Mouse (Mus musculus) hindbrain, embryonic 11.5 days (tissue): ENCODE data around the gene Gm21962. TPM values are rescaled to one million over a fixed set of nuclear protein-coding genes. Genes with fewer than 3 reads are reported as not detected.

Experiments used
- ATAC-seq: fragments of 200-750 bp; cut with Nextera tagmentation; 2 replicates; pipeline ENCODE4 v1.8.0; 2017; ENCODE audit warnings: mild to moderate bottlenecking, moderate TSS enrichment, moderate library complexity; ENCODE audit not compliant: low FRiP score
- DNase-seq: peaks from one replicate; pipeline ENCODE4 v3.0.0-alpha.2; 2015; ENCODE audit warnings: low spot score
- H3K27ac ChIP-seq: fragments of 300-500 bp; sonication (generic); 2 replicates; pipeline ENCODE4 v1.5.1; 2014; ENCODE audit warnings: mild to moderate bottlenecking, low read depth, low read length
- H3K27me3 ChIP-seq: fragments of 300-500 bp; sonication (generic); 2 replicates; pipeline ENCODE4 v1.6.1; 2014; ENCODE audit warnings: mild to moderate bottlenecking, low read length, moderate library complexity, mixed read lengths; ENCODE audit not compliant: control insufficient read depth, insufficient read depth
- H3K36me3 ChIP-seq: fragments of 300-500 bp; sonication (generic); 2 replicates; pipeline ENCODE4 v1.6.1; 2014; ENCODE audit warnings: mild to moderate bottlenecking, low read length, moderate library complexity, mixed read lengths; ENCODE audit not compliant: control insufficient read depth, insufficient read depth
- H3K4me1 ChIP-seq: fragments of 300-500 bp; sonication (generic); replicated peaks from 2 replicates; pipeline ENCODE4 v1.6.1; 2014; ENCODE audit warnings: low read length, mixed read lengths; ENCODE audit not compliant: control insufficient read depth, insufficient read depth
- H3K4me2 ChIP-seq: fragments of 300-500 bp; sonication (generic); replicated peaks from 2 replicates; pipeline ENCODE4 v1.6.1; 2014; ENCODE audit warnings: mild to moderate bottlenecking, low read depth, low read length
- H3K4me3 ChIP-seq: fragments of 300-500 bp; sonication (generic); 2 replicates; pipeline ENCODE4 v1.5.1; 2014; ENCODE audit warnings: low read depth, low read length
- H3K9ac ChIP-seq: fragments of 300-500 bp; sonication (generic); 2 replicates; pipeline ENCODE4 v1.6.1; 2014; ENCODE audit warnings: low read depth, low read length
- H3K9me3 ChIP-seq: fragments of 300-500 bp; sonication (generic); 2 replicates; pipeline ENCODE4 v1.6.1; 2016; ENCODE audit warnings: low read length; ENCODE audit not compliant: control insufficient read depth
- WGBS: fragments of 180-500 bp; shearing (Covaris S2); extraction: QIAGEN DNeasy Blood & Tissue Kit; methylation state at CpG from one replicate; pipeline ENCODE4 v1.1.7; 2014; 5-methylcytosine and 5-hydroxymethylcytosine counted together
- polyA plus RNA-seq: library from polyadenylated mRNA; unstranded; fragments of >200 nt; fragmentation: Nextera tagmentation; extraction: Ambion mirVana; gene quantifications from 2 replicates; pipeline ENCODE4 v1.2.1, GENCODE M21; 2014

Gene Gm21962
- polyA plus RNA-seq, 1 experiment from 2014 or later, result not detected

- Histone ChIP-seq H3K4me1 (no peaks in the 10 kb centered on the region), H3K9ac (no peak overlapping the region), H3K36me3 (no peaks in the 10 kb centered on the region), H3K27me3 (no peaks in the 10 kb centered on the region), H3K4me2 (no peak overlapping the region), H3K9me3 (no peaks in the 10 kb centered on the region), H3K4me3 (no peak overlapping the region), H3K27ac (no peak overlapping the region)
- no peak for DNase-seq
- WGBS, result 48% methylated on average over 8 of the region's 8 CpGs
- no peak for ATAC-seq
Observed at GRCm38 (mm10) chr3:137642137-137642536, 29.2 kb upstream of the Gm21962 start.

GRCm38 (mm10) chr3:137642568-137642967, 28.8 kb upstream of the Gm21962 start:
- DNase-seq (no peak), ATAC-seq (no peak)
- Histone ChIP-seq H3K9ac (no peak overlapping the region), H3K27ac (no peak overlapping the region), H3K4me2 (no peak overlapping the region), H3K4me3 (no peak overlapping the region), H3K36me3 (no peaks in the 10 kb centered on the region), H3K4me1 (no peaks in the 10 kb centered on the region), H3K9me3 (no peaks in the 10 kb centered on the region), H3K27me3 (no peaks in the 10 kb centered on the region)
- WGBS, result 50% methylated on average over 3 of the region's 3 CpGs

- Histone ChIP-seq H3K9me3 (no peaks in the 10 kb centered on the region), H3K4me2 (no peak overlapping the region), H3K4me1 (no peaks in the 10 kb centered on the region), H3K4me3 (no peak overlapping the region), H3K27ac (no peak overlapping the region), H3K27me3 (no peaks in the 10 kb centered on the region), H3K36me3 (no peaks in the 10 kb centered on the region), H3K9ac (no peak overlapping the region)
- ATAC-seq (no peak), DNase-seq (no peak)
- whole genome bisulfite sequencing, result 88% methylated on average over 3 of the region's 3 CpGs
Observed at GRCm38 (mm10) chr3:137644081-137644480, 27.2 kb upstream of the Gm21962 start.

GRCm38 (mm10) chr3:137644947-137645346, 26.4 kb upstream of the Gm21962 start:
- 81% methylated on average over 6 of the region's 6 CpGs for WGBS
- Histone ChIP-seq H3K4me3 (no peak overlapping the region), H3K9me3 (no peaks in the 10 kb centered on the region), H3K27me3 (no peaks in the 10 kb centered on the region), H3K4me2 (no peak overlapping the region), H3K36me3 (no peaks in the 10 kb centered on the region), H3K9ac (no peak overlapping the region), H3K27ac (no peak overlapping the region), H3K4me1 (no peaks in the 10 kb centered on the region)
- ATAC-seq (no peak), DNase-seq (no peak)

GRCm38 (mm10) chr3:137647427-137648100, 23.8 kb upstream of the Gm21962 start:
- no peak overlapping the region for H3K9ac ChIP-seq
- no peak for DNase-seq
- WGBS, result 85% methylated on average over 12 of the region's 12 CpGs
- H3K27ac ChIP-seq, result no peak overlapping the region
- H3K36me3 ChIP-seq, result no peaks in the 10 kb centered on the region
- ATAC-seq, result no peak
- no peaks in the 10 kb centered on the region for H3K27me3 ChIP-seq
- no peak overlapping the region for H3K4me2 ChIP-seq
- H3K4me1 ChIP-seq, result no peaks in the 10 kb centered on the region
- H3K4me3 ChIP-seq, result no peak overlapping the region
- H3K9me3 ChIP-seq, result no peaks in the 10 kb centered on the region

GRCm38 (mm10) chr3:137649112-137649511, 22.2 kb upstream of the Gm21962 start:
- H3K9ac ChIP-seq, result no peak overlapping the region
- no peaks in the 10 kb centered on the region for H3K36me3 ChIP-seq
- no peak overlapping the region for H3K4me3 ChIP-seq
- no peak for DNase-seq
- H3K4me2 ChIP-seq, result no peak overlapping the region
- H3K27ac ChIP-seq, result no peak overlapping the region
- no peaks in the 10 kb centered on the region for H3K9me3 ChIP-seq
- no peaks in the 10 kb centered on the region for H3K4me1 ChIP-seq
- 75% methylated on average over 5 of the region's 5 CpGs for WGBS
- no peaks in the 10 kb centered on the region for H3K27me3 ChIP-seq
- no peak for ATAC-seq

- Histone ChIP-seq H3K9me3 (no peaks in the 10 kb centered on the region), H3K36me3 (no peaks in the 10 kb centered on the region), H3K4me1 (no peaks in the 10 kb centered on the region), H3K4me2 (no peak overlapping the region), H3K27me3 (no peaks in the 10 kb centered on the region), H3K27ac (no peak overlapping the region), H3K9ac (no peak overlapping the region), H3K4me3 (no peak overlapping the region)
- no peak for DNase-seq
- ATAC-seq, result no peak
- 82% methylated on average over 2 of the region's 2 CpGs for WGBS
Observed at GRCm38 (mm10) chr3:137652853-137653252, 18.5 kb upstream of the Gm21962 start.

GRCm38 (mm10) chr3:137680923-137681322, 9.6 kb downstream of the Gm21962 start:
- DNase-seq, result peak; percentile 22
- no peak overlapping the region for H3K4me3 ChIP-seq
- no peak overlapping the region for H3K9ac ChIP-seq
- H3K9me3 ChIP-seq, result no peaks in the 10 kb centered on the region
- 17% methylated on average over 3 of the region's 3 CpGs for WGBS
- H3K27ac ChIP-seq, result peak overlapping the region; percentile 58; the same call in 1 of the 2 replicates
- peaks cover 7% of the 10 kb centered on the region; the same call in 1 of the 2 replicates for H3K4me1 ChIP-seq
- ATAC-seq, result peak; percentile 53
- H3K36me3 ChIP-seq, result no peaks in the 10 kb centered on the region
- H3K27me3 ChIP-seq, result no peaks in the 10 kb centered on the region
- no peak overlapping the region for H3K4me2 ChIP-seq
